Mouse (Mus musculus) olfactory bulb, adult 2 months (tissue): ENCODE results near the gene Scai.

ENCODE experiments used
- CTCF ChIP-seq: fragments of 200-500 bp; IDR thresholded peaks from 2 replicates; pipeline ENCODE4 v1.5.1; 2012; ENCODE audit warnings: low read depth, mild to moderate bottlenecking, low read length, moderate library complexity; ENCODE audit not compliant: insufficient read depth
- POLR2A ChIP-seq: fragments of 200-500 bp; IDR thresholded peaks from 2 replicates; pipeline ENCODE4 v1.6.1; 2012; ENCODE audit warnings: mild to moderate bottlenecking, low read depth, low read length, moderate library complexity; ENCODE audit not compliant: insufficient read depth

- TF ChIP-seq CTCF (no peak), POLR2A (no peak)
Measured at GRCm38 (mm10) chr2:39069096-39069495, 121.4 kb downstream of the Scai start.
